Mouse (Mus musculus) urinary bladder, postnatal 36 days (tissue): ENCODE measurements around the gene Gm10801.
"Not testable (repeated sequence)": the region's sequence is repeated elsewhere in the genome, so short reads cannot be mapped to it uniquely, and the experiment has no call there.

Source experiments
- DNase-seq, 2 experiments: peaks; one replicate each; pipeline ENCODE4 v3.0.0; 2022; ENCODE audit warnings: low spot score in 2 of 2, mixed read lengths in 1 of 2

Gm10801 gene

GRCm38 (mm10) chr2:98661937-98662336 is at the start of gene Gm10801:
Gm10801 (plus strand) TSS chr2:98662237.
- not testable (repeated sequence) for DNase-seq

- not testable (repeated sequence) for DNase-seq
Measured at GRCm38 (mm10) chr2:98667201-98667600, 5.2 kb downstream of the Gm10801 start, which contains the start of gene Gm10800. Gm10800 (minus strand) TSS chr2:98667301.

- no peak for DNase-seq
Measured at GRCm38 (mm10) chr2:98697533-98697932, 35.5 kb downstream of the Gm10801 start.
